Mouse (Mus musculus) ES-E14 (cell line): Measurements from ENCODE around the gene Nxph1.

ENCODE experiments used
- CHD2 ChIP-seq: IDR thresholded peaks from 2 replicates; pipeline ENCODE4 v1.6.1; 2014; ENCODE audit warnings: mild to moderate bottlenecking, low read depth, low read length, inconsistent platforms
- HCFC1 ChIP-seq: IDR thresholded peaks from 2 replicates; pipeline ENCODE4 v1.6.1; 2012; ENCODE audit warnings: low read length, inconsistent platforms, borderline replicate concordance; ENCODE audit not compliant: insufficient read depth
- MAFK ChIP-seq: IDR thresholded peaks from 2 replicates; pipeline ENCODE4 v1.6.1; 2014; ENCODE audit warnings: mild to moderate bottlenecking, low read depth, low read length, inconsistent platforms; ENCODE audit not compliant: insufficient read depth
- ZC3H11A ChIP-seq: IDR thresholded peaks from 2 replicates; pipeline ENCODE4 v1.6.1; 2012; ENCODE audit warnings: low read depth, mild to moderate bottlenecking, inconsistent platforms, low read length, borderline replicate concordance
- ZNF384 ChIP-seq: IDR thresholded peaks from 2 replicates; pipeline ENCODE4 v1.6.1; 2012; ENCODE audit warnings: low read depth, low read length, inconsistent platforms

GRCm38 (mm10) chr6:8948471-8949411 lies 510 bp downstream of the Nxph1 start:
- TF ChIP-seq MAFK (no peak), ZNF384 (no peak), CHD2 (no peak), HCFC1 (no peak), ZC3H11A (no peak)
